ENCODE assay signal across 14 mouse cellular contexts in the genomic region with DNA sequence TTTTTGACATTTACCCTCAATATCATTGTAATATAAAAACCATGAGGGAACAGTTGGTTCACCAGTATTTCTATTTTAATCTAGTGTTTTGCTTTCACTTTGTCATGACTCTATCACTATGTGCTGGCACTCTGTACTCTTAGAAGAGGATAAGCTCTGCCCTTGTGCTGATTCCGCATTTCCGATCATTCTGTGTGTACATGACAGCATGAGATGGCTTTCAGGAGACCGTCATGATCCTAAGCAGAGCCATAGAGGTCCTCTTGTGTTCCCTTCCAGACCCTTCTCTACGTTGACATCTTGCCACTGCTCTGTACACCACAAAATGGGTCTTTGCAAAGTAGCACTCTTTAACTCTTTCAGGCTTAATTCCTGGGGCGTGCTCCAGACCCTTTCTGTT.
DNase-seq lines count a peak whose midpoint lies in the region; ATAC-seq and TF ChIP-seq lines count a peak whose summit lies in the region.
"Had no signal": no experiment of that assay in that cellular context is flagged by ENCODE, and none has a peak within 500 bp of the region (broad histone marks: within the 10 kb centered on the region; RNA-seq: fewer than 3 reads in every experiment).

No protein-coding gene starts in this region.

- no peak overlapping the region for H3K9ac ChIP-seq in embryonic facial prominence, embryonic 14.5 days (ENCODE audit: low read depth, low read length)
- H3K9ac ChIP-seq in heart, embryonic 14.5 days (ENCODE audit: low read length) = no peak overlapping the region
- no peak overlapping the region for H3K9ac ChIP-seq in forebrain, embryonic 13.5 days
- H3K9ac ChIP-seq: lung, embryonic 14.5 days; midbrain, embryonic 15.5 days; neural tube, embryonic 15.5 days had no signal

- H3K4me2 ChIP-seq in embryonic facial prominence, embryonic 14.5 days (ENCODE audit: low read depth, low read length) = no peak overlapping the region
- H3K4me2 ChIP-seq in heart, embryonic 14.5 days (ENCODE audit: low read length) = peak overlapping the region; percentile 37
- H3K4me2 ChIP-seq in forebrain, embryonic 13.5 days = no peak overlapping the region
- H3K4me2 ChIP-seq: lung, embryonic 14.5 days; midbrain, embryonic 15.5 days; neural tube, embryonic 15.5 days had no signal

- 74% methylated on average over 5 of the region's 5 CpGs for WGBS in embryonic facial prominence, embryonic 14.5 days
- WGBS in heart, embryonic 14.5 days = 15% methylated on average over 5 of the region's 5 CpGs
- WGBS in small intestine, adult 2 months = 73% methylated on average over 5 of the region's 5 CpGs
- 61% methylated on average over 5 of the region's 5 CpGs for WGBS in forebrain, embryonic 13.5 days

- ATAC-seq in megakaryocyte, adult 5-6 weeks (ENCODE audit: poor library complexity, severe bottlenecking) = no peak
- no peak for ATAC-seq in embryonic facial prominence, embryonic 14.5 days (ENCODE audit: low read depth)
- no peak for ATAC-seq in heart, embryonic 14.5 days (ENCODE audit: insufficient number of reproducible peaks, insufficient read depth, low FRiP score, low read depth)
- no peak for ATAC-seq in forebrain, embryonic 13.5 days
- ATAC-seq: activated CD4-positive, CD25-positive, alpha-beta regulatory T cell, adult 4 months; midbrain, embryonic 15.5 days had no signal

- H3K4me3 ChIP-seq in megakaryocyte, embryonic 14.5 days (replicated peaks) = peak overlapping the region; percentile 40
- H3K4me3 ChIP-seq in embryonic facial prominence, embryonic 14.5 days (ENCODE audit: low read depth, low read length) = no peak overlapping the region
- peak overlapping the region in 1 of 2 experiments; percentile 16; a peak in 1 of 4 replicates for H3K4me3 ChIP-seq in heart, embryonic 14.5 days (ENCODE audit: control insufficient read depth in 1 of 2, insufficient read depth in 1 of 2, low read depth in 1 of 2, low read length in 2 of 2)
- H3K4me3 ChIP-seq in small intestine, adult 2 months (ENCODE audit: low read depth, low read length) = no peak overlapping the region
- no peak overlapping the region for H3K4me3 ChIP-seq in forebrain, embryonic 13.5 days
- H3K4me3 ChIP-seq: midbrain, embryonic 15.5 days; neural tube, embryonic 15.5 days had no signal

- no peaks in the 10 kb centered on the region for H3K9me3 ChIP-seq in megakaryocyte, embryonic 14.5 days
- no peaks in the 10 kb centered on the region for H3K9me3 ChIP-seq in embryonic facial prominence, embryonic 14.5 days (ENCODE audit: control insufficient read depth, low read length)
- H3K9me3 ChIP-seq in heart, embryonic 14.5 days (ENCODE audit: control insufficient read depth, low read length) = no peaks in the 10 kb centered on the region
- H3K9me3 ChIP-seq in forebrain, embryonic 13.5 days (replicated peaks) = no peaks in the 10 kb centered on the region
- H3K9me3 ChIP-seq: midbrain, embryonic 15.5 days; neural tube, embryonic 15.5 days had no signal

- TF ChIP-seq POLR2A in small intestine, adult 2 months (IDR thresholded peaks at IDR 0.05; ENCODE audit: low read depth, low read length) = no peak

- H3K36me3 ChIP-seq in megakaryocyte, embryonic 14.5 days (replicated peaks; ENCODE audit: low read length) = no peaks in the 10 kb centered on the region
- H3K36me3 ChIP-seq in embryonic facial prominence, embryonic 14.5 days (ENCODE audit: control insufficient read depth, insufficient read depth, low read length) = no peaks in the 10 kb centered on the region
- no peaks in the 10 kb centered on the region for H3K36me3 ChIP-seq in heart, embryonic 14.5 days (ENCODE audit: control insufficient read depth, insufficient read depth, low read length)
- H3K36me3 ChIP-seq in small intestine, adult 2 months (ENCODE audit: control insufficient read depth, insufficient read depth, low read length) = no peaks in the 10 kb centered on the region
- H3K36me3 ChIP-seq in forebrain, embryonic 13.5 days (ENCODE audit: poor library complexity, severe bottlenecking) = no peaks in the 10 kb centered on the region
- H3K36me3 ChIP-seq: G1E; midbrain, embryonic 15.5 days; neural tube, embryonic 15.5 days had no signal

- H3K27ac ChIP-seq in embryonic facial prominence, embryonic 14.5 days (replicated peaks; ENCODE audit: low read depth, low read length) = 0 out of 2 replicates have a peak overlapping the region, but pooled peaks have one; percentile 3
- peak overlapping the region in 1 of 2 experiments; percentile 53; a peak in 2 of 4 replicates for H3K27ac ChIP-seq in heart, embryonic 14.5 days (replicated peaks in 1 of 2; ENCODE audit: control insufficient read depth in 1 of 2, insufficient read depth in 1 of 2, low read depth in 2 of 2, low read length in 2 of 2)
- 0 out of 2 replicates have a peak overlapping the region, but pooled peaks have one; percentile 10 for H3K27ac ChIP-seq in small intestine, adult 2 months (ENCODE audit: insufficient read depth, low read depth, low read length)
- H3K27ac ChIP-seq in forebrain, embryonic 13.5 days = no peak overlapping the region
- H3K27ac ChIP-seq: midbrain, embryonic 15.5 days; neural tube, embryonic 15.5 days had no signal

- H3K4me1 ChIP-seq in megakaryocyte, embryonic 14.5 days = peaks cover 8% of the 10 kb centered on the region
- H3K4me1 ChIP-seq in embryonic facial prominence, embryonic 14.5 days (ENCODE audit: control insufficient read depth, insufficient read depth, low read length) = no peaks in the 10 kb centered on the region
- H3K4me1 ChIP-seq in heart, embryonic 14.5 days (ENCODE audit: control insufficient read depth in 2 of 2, insufficient read depth in 2 of 2, low read length in 2 of 2) = peaks cover 2 to 8% of the 10 kb centered on the region in 2 experiments; a peak in 2 of 4 replicates
- H3K4me1 ChIP-seq in small intestine, adult 2 months (ENCODE audit: control insufficient read depth, insufficient read depth, insufficient read length, low read length) = 0 out of 2 replicates have a peak, but pooled peaks cover 2% of the 10 kb centered on the region
- no peaks in the 10 kb centered on the region for H3K4me1 ChIP-seq in forebrain, embryonic 13.5 days
- H3K4me1 ChIP-seq: midbrain, embryonic 15.5 days had no signal

- peaks cover 1% of the 10 kb centered on the region for H3K27me3 ChIP-seq in megakaryocyte, embryonic 14.5 days (replicated peaks)
- H3K27me3 ChIP-seq in embryonic facial prominence, embryonic 14.5 days (replicated peaks; ENCODE audit: control insufficient read depth, insufficient read depth, low read length) = no peaks in the 10 kb centered on the region
- no peaks in the 10 kb centered on the region for H3K27me3 ChIP-seq in heart, embryonic 14.5 days (ENCODE audit: control insufficient read depth, insufficient read depth, low read length)
- H3K27me3 ChIP-seq in small intestine, adult 2 months (ENCODE audit: control insufficient read depth, insufficient read depth, low read length) = no peaks in the 10 kb centered on the region
- no peaks in the 10 kb centered on the region for H3K27me3 ChIP-seq in forebrain, embryonic 13.5 days
- H3K27me3 ChIP-seq: midbrain, embryonic 15.5 days; neural tube, embryonic 15.5 days had no signal

- intact Hi-C loops in left cerebral cortex, postnatal 4 days (cut with DNase I) = no loop called here

- TF ChIP-seq CTCF in small intestine, adult 2 months (IDR thresholded peaks at IDR 0.05; ENCODE audit: extremely low read depth, insufficient read length, insufficient replicate concordance, low read depth, low read length) = no peak

- no peak for DNase-seq in embryonic facial prominence, embryonic 14.5 days (ENCODE audit: low spot score)
- no peak for DNase-seq in left cerebral cortex, postnatal 4 days
- DNase-seq: cerebellum, adult 9-10 months; kidney, adult 8-10 months had no signal
